Mouse (Mus musculus) erythroblast, adult 5-6 weeks (primary cell): ENCODE results near the gene Poc1b. TPM values are rescaled to one million over a fixed set of nuclear protein-coding genes. Genes with fewer than 3 reads are reported as not detected.
"Not testable (repeated sequence)": the region's sequence is repeated elsewhere in the genome, so short reads cannot be mapped to it uniquely, and the experiment has no call there.

Experiments
- ATAC-seq: replicated peaks from 2 replicates; pipeline ENCODE4 v1.8.0; 2016; ENCODE audit warnings: moderate number of reproducible peaks, mild to moderate bottlenecking, moderate TSS enrichment, inconsistent platforms; ENCODE audit not compliant: poor library complexity, low FRiP score, severe bottlenecking
- total RNA-seq, 2 experiments: library from RNA; stranded (forward) in 1 of 2; stranded (reverse) in 1 of 2; fragments of 150-400 nt in 1 of 2; fragments of 200-764, 138-1000 nt in 1 of 2; gene quantifications; 2 replicates each; pipeline versions ENCODE4 v1.2.3 to v1.2.4; 2015 to 2017; ENCODE audit warnings: low replicate concordance in 2 of 2

Poc1b gene
- total RNA-seq, 2 experiments from 2014 or later, result 3.7 to 18.6 TPM

GRCm38 (mm10) chr10:99150016-99150415 is 43.2 kb downstream of the Poc1b start:
- ATAC-seq, result no peak

GRCm38 (mm10) chr10:99151580-99151979 is 44.7 kb downstream of the Poc1b start:
- ATAC-seq, result no peak

GRCm38 (mm10) chr10:99152063-99152462 is 45.2 kb downstream of the Poc1b start:
- ATAC-seq, result no peak

DNA sequence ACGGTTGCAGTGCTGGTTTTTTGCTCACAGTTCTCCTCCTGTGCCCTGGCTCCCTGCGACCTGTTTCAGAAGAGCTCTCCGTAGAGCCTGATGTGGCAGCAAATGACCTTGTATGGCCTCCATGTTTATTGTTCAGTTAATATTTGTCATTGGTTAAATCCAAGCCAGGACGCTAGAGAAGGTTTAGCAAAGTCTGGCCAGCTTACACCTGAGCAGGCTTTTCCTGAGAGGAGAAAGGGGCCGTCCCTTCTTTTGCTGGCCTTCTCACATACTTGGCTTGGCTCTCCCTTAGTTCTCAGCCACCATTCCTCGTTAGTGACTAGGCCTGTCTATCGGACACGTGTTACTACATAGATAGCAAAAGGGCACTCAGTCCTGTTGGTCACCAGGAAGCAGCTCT is 47.8 kb downstream of the Poc1b start:
- no peak for ATAC-seq

DNA sequence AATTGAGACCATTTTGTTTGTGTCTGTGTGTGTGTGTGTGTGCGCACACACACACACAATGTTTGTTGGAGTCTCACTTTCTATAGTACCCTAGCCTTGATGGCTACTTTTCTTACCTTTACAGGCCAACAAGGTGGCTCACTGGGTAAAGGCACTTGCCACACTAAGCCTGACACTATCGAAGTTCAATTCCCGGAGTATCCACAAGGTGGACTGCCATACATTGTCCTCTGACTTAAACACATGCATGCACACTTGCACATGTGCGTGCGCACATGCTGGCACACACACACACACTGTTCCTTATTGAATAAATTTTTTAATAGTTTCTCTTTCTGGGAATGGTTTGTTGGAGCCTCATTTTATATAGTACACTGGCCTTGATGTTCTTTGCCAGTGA is 50.0 kb downstream of the Poc1b start:
- ATAC-seq, result no peak

- ATAC-seq, result not testable (repeated sequence)
Observed at GRCm38 (mm10) chr10:99157697-99158096, 50.9 kb downstream of the Poc1b start.

GRCm38 (mm10) chr10:99161987-99162582 is 55.2 kb downstream of the Poc1b start:
- ATAC-seq, result peak; percentile 70; the same call in 1 of the 2 replicates

DNA sequence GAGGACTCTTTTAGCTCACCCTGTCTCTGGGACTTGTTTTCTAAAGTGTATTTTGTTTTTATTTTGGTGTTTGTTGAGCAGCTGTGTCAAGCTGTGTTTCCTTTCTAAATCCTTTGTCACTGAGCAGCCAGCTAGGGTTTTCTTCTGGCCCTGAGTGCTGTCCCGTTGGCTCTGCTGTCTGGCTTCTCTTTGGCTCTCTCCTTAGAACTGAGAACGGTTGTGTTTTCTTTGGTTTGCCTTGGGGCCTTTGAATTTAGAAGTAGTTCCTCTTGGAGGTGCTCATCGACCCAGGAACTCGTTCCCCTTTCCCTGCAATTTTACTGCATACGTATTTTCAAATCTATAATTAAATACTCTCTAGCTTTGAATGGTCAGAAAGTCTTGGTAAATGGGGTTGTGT is 56.2 kb downstream of the Poc1b start:
- ATAC-seq, result no peak

DNA sequence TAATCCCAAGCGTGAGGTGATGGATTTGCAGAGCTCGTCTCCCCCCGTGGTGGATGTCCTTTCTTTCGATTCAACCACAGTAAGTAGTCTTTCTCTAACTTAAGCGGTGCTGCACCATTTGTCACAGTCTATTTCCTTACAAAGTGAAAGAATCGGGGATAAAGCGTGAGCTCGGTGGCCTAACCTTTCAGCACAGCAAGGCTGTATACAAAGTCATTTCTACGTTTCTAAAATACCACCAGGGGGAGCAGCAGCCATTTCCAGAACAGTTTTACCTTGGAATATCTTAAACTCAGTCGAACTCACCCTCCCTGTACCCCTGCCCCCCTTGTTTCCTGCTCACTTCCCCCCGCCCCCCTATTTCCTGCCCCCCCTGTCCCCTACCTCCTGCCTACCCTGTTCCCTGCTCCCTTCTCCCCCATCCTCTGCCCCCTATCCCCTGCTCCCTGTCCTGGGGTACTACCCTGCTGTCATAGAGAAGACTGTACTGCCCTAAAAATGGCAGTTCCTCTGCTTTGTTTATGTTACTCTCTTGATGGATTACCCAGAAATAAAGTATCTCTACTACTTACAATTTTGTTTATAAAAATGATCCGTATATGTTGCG is 58.1 kb downstream of the Poc1b start:
- ATAC-seq, result no peak

GRCm38 (mm10) chr10:99165751-99166282 is 59.0 kb downstream of the Poc1b start:
- ATAC-seq, result 0 out of 2 replicates have a peak, but pooled peaks have one; percentile 35

DNA sequence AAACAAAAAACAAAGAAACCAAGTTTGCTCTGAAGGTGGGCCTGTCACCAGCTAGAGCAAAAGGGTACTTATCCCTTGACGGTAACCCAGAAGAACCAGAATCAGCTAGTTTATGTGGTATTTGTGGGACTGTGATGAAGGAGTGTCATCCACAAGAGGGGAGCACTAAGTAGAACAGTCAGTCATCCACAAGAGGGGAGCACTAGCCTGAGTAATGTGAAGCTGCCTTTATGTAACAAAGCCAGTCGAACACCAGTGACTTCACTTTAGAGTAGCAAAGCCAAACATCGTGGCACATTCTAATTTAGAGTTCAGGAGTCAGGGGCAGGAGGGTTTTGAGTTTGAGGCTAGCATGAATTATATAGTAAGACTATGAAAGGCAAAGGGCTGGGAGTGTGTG is 59.6 kb downstream of the Poc1b start:
- no peak for ATAC-seq

DNA sequence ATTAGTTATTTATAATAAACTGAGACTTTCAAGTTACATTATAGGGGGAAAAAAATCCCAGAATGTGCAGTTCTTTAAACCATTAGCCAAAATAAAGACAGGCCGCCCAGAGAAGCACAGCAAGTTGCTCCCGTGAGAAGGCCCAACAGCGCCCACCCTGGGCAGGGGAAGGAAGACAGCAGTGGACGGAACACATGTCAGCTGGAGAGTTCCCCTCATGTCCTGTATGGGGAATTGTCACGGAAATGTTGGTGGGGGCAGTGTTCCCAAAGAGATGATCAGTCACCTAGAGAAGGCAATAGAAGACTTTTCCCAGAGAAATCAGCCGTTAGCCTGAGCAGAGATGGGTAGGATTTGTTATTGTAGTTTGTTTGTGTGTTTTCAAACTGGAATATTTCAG is 61.6 kb downstream of the Poc1b start:
- ATAC-seq, result no peak

- no peak for ATAC-seq
Observed at GRCm38 (mm10) chr10:99168840-99169764, 62.3 kb downstream of the Poc1b start.

DNA sequence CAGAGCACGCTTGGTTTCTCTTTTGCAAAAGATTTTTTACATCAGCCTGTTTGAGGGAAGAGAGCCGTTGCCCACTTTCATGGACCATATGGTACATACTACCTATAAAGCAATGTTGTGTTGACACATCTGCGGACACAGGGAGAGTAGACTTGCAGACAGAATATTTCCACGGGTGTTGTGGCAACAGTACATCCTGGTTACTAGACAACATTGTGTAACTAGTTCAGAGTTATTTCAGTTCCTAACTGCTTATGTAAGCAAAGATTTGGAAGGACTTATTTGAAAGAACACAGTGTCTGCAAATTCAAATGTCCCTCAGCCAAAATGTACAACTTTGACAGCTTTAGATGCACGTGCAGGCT is 62.9 kb downstream of the Poc1b start:
- ATAC-seq, result no peak

DNA sequence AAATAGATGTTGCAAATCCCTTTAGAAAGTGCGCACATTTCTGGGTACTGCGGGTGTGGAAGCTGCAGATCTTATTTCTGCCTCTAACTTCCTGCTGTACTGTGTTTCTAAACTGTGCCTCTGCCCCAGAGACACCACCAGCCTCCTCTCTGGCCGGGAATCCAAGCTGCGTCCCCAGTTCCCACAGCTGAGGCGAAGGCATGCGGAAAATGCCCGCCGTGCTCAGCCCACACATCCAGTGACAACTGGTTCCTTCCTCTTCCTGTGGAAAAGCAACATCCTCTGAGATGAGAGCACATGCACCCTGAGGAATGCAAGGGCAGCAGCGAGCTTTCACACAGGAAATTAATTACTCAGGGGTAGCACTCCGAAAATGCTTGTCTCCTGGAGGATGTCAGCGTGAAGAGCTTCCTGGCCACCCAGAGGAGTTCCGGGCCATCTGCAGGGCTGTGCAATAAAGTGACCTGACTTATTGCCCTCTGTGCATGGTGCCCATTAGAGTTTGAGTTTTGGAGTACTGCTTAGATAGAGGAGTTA is 65.2 kb downstream of the Poc1b start:
- no peak for ATAC-seq

GRCm38 (mm10) chr10:99172906-99173507 is 66.2 kb downstream of the Poc1b start:
- no peak for ATAC-seq

DNA sequence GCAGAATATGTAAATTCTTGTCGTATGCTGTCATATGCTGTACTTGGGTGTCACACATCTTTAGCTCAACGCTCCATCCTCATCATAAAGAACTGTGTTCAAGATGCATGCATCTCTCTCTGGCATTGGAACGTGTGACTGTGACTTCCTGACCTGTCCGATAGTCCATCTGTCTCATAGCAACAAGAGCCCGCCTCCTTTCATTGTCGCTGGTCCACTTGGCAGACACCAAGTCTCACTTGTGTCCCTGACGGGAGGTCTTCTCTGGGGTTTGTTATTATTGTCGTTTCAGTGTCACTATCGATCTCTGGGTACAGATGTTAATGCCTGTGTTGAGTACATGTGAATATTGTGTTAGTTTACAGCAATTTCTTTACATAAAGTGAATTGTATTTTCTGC is 70.1 kb downstream of the Poc1b start:
- no peak for ATAC-seq

- ATAC-seq, result no peak
Observed at GRCm38 (mm10) chr10:99178118-99178517, 71.3 kb downstream of the Poc1b start.

DNA sequence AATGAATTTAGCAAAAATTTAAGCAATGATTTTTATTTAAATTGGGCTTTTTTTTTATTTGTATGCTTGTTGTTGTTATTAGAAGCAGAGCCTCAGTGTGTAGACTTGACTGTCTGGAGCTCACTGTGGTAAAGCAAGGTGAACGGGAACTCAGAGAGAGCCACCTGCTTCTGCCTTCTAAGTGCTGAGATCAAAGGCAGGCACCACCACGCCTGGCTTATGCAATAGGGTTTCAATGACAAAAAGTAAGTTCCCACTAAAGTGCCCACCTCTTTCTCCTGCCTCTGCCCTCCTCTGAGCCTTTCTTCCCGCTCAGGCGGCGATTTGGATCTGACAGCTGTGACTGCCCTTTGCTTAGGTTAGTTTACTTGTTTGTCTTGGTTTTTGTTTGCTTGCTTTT is 72.3 kb downstream of the Poc1b start:
- ATAC-seq, result no peak

- no peak for ATAC-seq
Observed at GRCm38 (mm10) chr10:99179566-99179965, 72.7 kb downstream of the Poc1b start.
